Comparison of ENCODE assay signal across 9 mouse cellular contexts in genomic region chr2:30845152-30846070, GRCm38 (mm10). TPM values are rescaled to one million over a fixed set of nuclear protein-coding genes. Genes with fewer than 3 reads are reported as not detected.
DNase-seq lines count a peak whose midpoint lies in the region; ATAC-seq and TF ChIP-seq lines count a peak whose summit lies in the region.
"Had no signal": no experiment of that assay in that cellular context is flagged by ENCODE, and none has a peak within 500 bp of the region (broad histone marks: within the 10 kb centered on the region; RNA-seq: fewer than 3 reads in every experiment).

No protein-coding gene starts in this region.

- no peak overlapping the region for H3K27ac ChIP-seq in layer of hippocampus, adult 2 months
- H3K27ac ChIP-seq in embryonic facial prominence, embryonic 10.5 days (replicated peaks): peak overlapping the region; percentile 96
- no peak overlapping the region for H3K27ac ChIP-seq in hindbrain, embryonic 14.5 days
- H3K27ac ChIP-seq in lung, postnatal 0 days (ENCODE audit: low read length): no peak overlapping the region

- ATAC-seq in hindbrain, embryonic 14.5 days (ENCODE audit: low FRiP score): no peak
- ATAC-seq in lung, postnatal 0 days: peak; percentile 57

- WGBS in embryonic facial prominence, embryonic 10.5 days: under 1% methylated on average over 80 of the region's 80 CpGs
- 1% methylated on average over 78 of the region's 80 CpGs for WGBS in hindbrain, embryonic 14.5 days
- 1% methylated on average over 57 of the region's 80 CpGs for WGBS in lung, postnatal 0 days

- H3K27me3 ChIP-seq in embryonic facial prominence, embryonic 10.5 days (replicated peaks; ENCODE audit: low read depth, poor library complexity, severe bottlenecking): peaks cover 38% of the 10 kb centered on the region
- peaks cover 38% of the 10 kb centered on the region for H3K27me3 ChIP-seq in hindbrain, embryonic 14.5 days (ENCODE audit: control insufficient read depth, insufficient read depth, low read length)
- peaks cover 15% of the 10 kb centered on the region; the same call in 1 of the 2 replicates for H3K27me3 ChIP-seq in lung, postnatal 0 days (replicated peaks; ENCODE audit: insufficient read depth, low read length)

- DNase-seq in layer of hippocampus, adult 2 months (ENCODE audit: low spot score in 2 of 2): no peak
- DNase-seq in layer of hippocampus, postnatal 10 days (ENCODE audit: low spot score in 2 of 2): no peak
- peak; percentile 71 for DNase-seq in embryonic facial prominence, embryonic 10.5 days (ENCODE audit: low spot score)
- DNase-seq in hindbrain, embryonic 14.5 days (ENCODE audit: low spot score): no peak
- peak; percentile 25 for DNase-seq in lung, postnatal 0 days (ENCODE audit: low spot score)
- DNase-seq in cerebellum, postnatal 36 days: no peak
- no peak for DNase-seq in layer of hippocampus, postnatal 25 days (ENCODE audit: extremely low spot score in 1 of 2, low spot score in 1 of 2)
- no peak for DNase-seq in c-Kit-positive CD71-positive TER-119-positive erythroid progenitor cells, embryonic 14.5 days (ENCODE audit: low spot score)

- no peak for TF ChIP-seq EP300 in lung, postnatal 0 days (IDR thresholded peaks at IDR 0.05)

- TF ChIP-seq CTCF in layer of hippocampus, adult 2 months (conservative IDR thresholded peaks at IDR 0.05): peak; percentile 24; the same call in 1 of the 2 replicates
- peak; percentile 4 for TF ChIP-seq CTCF in lung, postnatal 0 days (IDR thresholded peaks at IDR 0.05)

- H3K9ac ChIP-seq in hindbrain, embryonic 14.5 days: peak overlapping the region; percentile 46
- H3K9ac ChIP-seq in lung, postnatal 0 days (replicated peaks; ENCODE audit: low read depth): peak overlapping the region; percentile 30

- peaks cover 15% of the 10 kb centered on the region for H3K36me3 ChIP-seq in embryonic facial prominence, embryonic 10.5 days (replicated peaks)
- no peaks in the 10 kb centered on the region for H3K36me3 ChIP-seq in hindbrain, embryonic 14.5 days (replicated peaks; ENCODE audit: control insufficient read depth, insufficient read depth)
- no peaks in the 10 kb centered on the region for H3K36me3 ChIP-seq in lung, postnatal 0 days (ENCODE audit: insufficient read depth, low read length)

- peak overlapping the region; percentile 66 for H3K4me2 ChIP-seq in hindbrain, embryonic 14.5 days (replicated peaks)
- H3K4me2 ChIP-seq in lung, postnatal 0 days (replicated peaks; ENCODE audit: low read depth, low read length): peak overlapping the region; percentile 81

- H3K9me3 ChIP-seq in embryonic facial prominence, embryonic 10.5 days: no peaks in the 10 kb centered on the region
- H3K9me3 ChIP-seq in hindbrain, embryonic 14.5 days (ENCODE audit: control insufficient read depth, low read length): no peaks in the 10 kb centered on the region
- no peaks in the 10 kb centered on the region for H3K9me3 ChIP-seq in lung, postnatal 0 days (ENCODE audit: low read length)

- peaks cover 70% of the 10 kb centered on the region for H3K4me1 ChIP-seq in embryonic facial prominence, embryonic 10.5 days
- H3K4me1 ChIP-seq in hindbrain, embryonic 14.5 days (replicated peaks; ENCODE audit: control insufficient read depth, insufficient read depth, low read length): no peaks in the 10 kb centered on the region; the same call in 1 of the 2 replicates
- H3K4me1 ChIP-seq in lung, postnatal 0 days (ENCODE audit: insufficient read depth, low read depth, low read length): no peaks in the 10 kb centered on the region

- H3K4me3 ChIP-seq in layer of hippocampus, adult 2 months: peak overlapping the region; percentile 47
- H3K4me3 ChIP-seq in embryonic facial prominence, embryonic 10.5 days: peak overlapping the region; percentile 88
- H3K4me3 ChIP-seq in hindbrain, embryonic 14.5 days (replicated peaks; ENCODE audit: low read length): peak overlapping the region; percentile 38
- H3K4me3 ChIP-seq in lung, postnatal 0 days (ENCODE audit: low read depth, low read length): peak overlapping the region; percentile 40

RNA-seq across cellular contexts. Expression of gene Prrx2, which starts 10.6 kb away (rescaled TPM):
- 1 to 10 TPM; 1.4 to 2.5 TPM for total RNA-seq in layer of hippocampus, adult 2 months (2021)
- total RNA-seq in layer of hippocampus, postnatal 10 days (2021): 1 to 10 TPM; 2.5 to 3.9 TPM
- 87.6 and 94.6 TPM in 2 replicates for polyA plus RNA-seq in embryonic facial prominence, embryonic 10.5 days (2016; fragmentation: Nextera tagmentation; extraction: Ambion mirVana)
- 3.7 and 3.9 TPM in 2 replicates for polyA plus RNA-seq in hindbrain, embryonic 14.5 days (2014; fragmentation: Nextera tagmentation; extraction: Ambion mirVana)
- 2.9 and 4.3 TPM in 2 replicates for polyA plus RNA-seq in lung, postnatal 0 days (2015; fragmentation: Nextera tagmentation; extraction: Ambion mirVana)
- 1 to 10 TPM; 1.7 to 3.3 TPM for total RNA-seq in layer of hippocampus, postnatal 25 days (2021)
- total RNA-seq: liver, adult 2 months had no signal
- polyA plus RNA-seq: liver, adult 2 months had no signal

RNA-seq across cellular contexts. Expression of gene Asb6, which starts 15.3 kb away (rescaled TPM):
- 10 to 100 TPM; 36.7 to 40.8 TPM for total RNA-seq in layer of hippocampus, adult 2 months (2021)
- 10 to 100 TPM; 34.9 to 36.1 TPM for total RNA-seq in layer of hippocampus, postnatal 10 days (2021)
- polyA plus RNA-seq in embryonic facial prominence, embryonic 10.5 days (2016; fragmentation: Nextera tagmentation; extraction: Ambion mirVana): 53.9 and 56.0 TPM in 2 replicates
- 37.6 and 39.3 TPM in 2 replicates for polyA plus RNA-seq in hindbrain, embryonic 14.5 days (2014; fragmentation: Nextera tagmentation; extraction: Ambion mirVana)
- 24.9 and 26.1 TPM in 2 replicates for polyA plus RNA-seq in lung, postnatal 0 days (2015; fragmentation: Nextera tagmentation; extraction: Ambion mirVana)
- total RNA-seq in layer of hippocampus, postnatal 25 days (2021): 10 to 100 TPM; 35.1 to 40.1 TPM

RNA-seq across cellular contexts. Expression of gene Ntmt1, which starts 37.8 kb away (rescaled TPM):
- 10 to 100 TPM; 33.1 to 33.5 TPM for total RNA-seq in layer of hippocampus, adult 2 months (2021)
- 10 to 100 TPM; 44.9 to 57.7 TPM for total RNA-seq in layer of hippocampus, postnatal 10 days (2021)
- 134 and 135 TPM in 2 replicates for polyA plus RNA-seq in embryonic facial prominence, embryonic 10.5 days (2016; fragmentation: Nextera tagmentation; extraction: Ambion mirVana)
- polyA plus RNA-seq in hindbrain, embryonic 14.5 days (2014; fragmentation: Nextera tagmentation; extraction: Ambion mirVana): 102 and 103 TPM in 2 replicates
- polyA plus RNA-seq in lung, postnatal 0 days (2015; fragmentation: Nextera tagmentation; extraction: Ambion mirVana): 49.4 and 50.7 TPM in 2 replicates
- 10 to 100 TPM; 34.8 to 35.2 TPM for total RNA-seq in layer of hippocampus, postnatal 25 days (2021)

RNA-seq across cellular contexts. Expression of gene 1700001O22Rik, which starts 42.0 kb away (rescaled TPM):
- total RNA-seq in layer of hippocampus, adult 2 months (2021): 1 to 10 TPM; 4.9 to 5.4 TPM
- total RNA-seq in layer of hippocampus, postnatal 10 days (2021): 1 to 10 TPM; 2.0 to 3.2 TPM
- 2.4 and 3.1 TPM in 2 replicates for polyA plus RNA-seq in embryonic facial prominence, embryonic 10.5 days (2016; fragmentation: Nextera tagmentation; extraction: Ambion mirVana)
- polyA plus RNA-seq in hindbrain, embryonic 14.5 days (2014; fragmentation: Nextera tagmentation; extraction: Ambion mirVana): 0.87 and 2.1 TPM in 2 replicates
- 0.47 and 0.94 TPM in 2 replicates for polyA plus RNA-seq in lung, postnatal 0 days (2015; fragmentation: Nextera tagmentation; extraction: Ambion mirVana)
- 1 to 10 TPM; 4.0 to 5.5 TPM for total RNA-seq in layer of hippocampus, postnatal 25 days (2021)
- total RNA-seq: liver, adult 2 months had no signal
- polyA plus RNA-seq: liver, adult 2 months had no signal

Comparison
In these comparisons a context has a peak if more than half of its experiments do, and no peak if none do; other contexts are left out.
1. DNase-seq: peak in embryonic facial prominence, embryonic 10.5 days (single experiment) and lung, postnatal 0 days (single experiment); none in layer of hippocampus, adult 2 months (0 of 2), layer of hippocampus, postnatal 10 days (0 of 2), hindbrain, embryonic 14.5 days (single experiment), cerebellum, postnatal 36 days (0 of 2), layer of hippocampus, postnatal 25 days (0 of 2) and c-Kit-positive CD71-positive TER-119-positive erythroid progenitor cells, embryonic 14.5 days (single experiment).
2. H3K4me3 ChIP-seq: peak in every context shown above with its lines; median percentile 88 in embryonic facial prominence, embryonic 10.5 days; 47 in layer of hippocampus, adult 2 months; 40 in lung, postnatal 0 days; 38 in hindbrain, embryonic 14.5 days.